Comparison of ENCODE assay signal across 8 mouse cellular contexts in genomic region chr6:143219347-143219746, GRCm38 (mm10). TPM values are rescaled to one million over a fixed set of nuclear protein-coding genes. Genes with fewer than 3 reads are reported as not detected.
A peak's percentile ranks its signal among the peaks of the same experiment; 100 is the strongest.
DNase-seq lines count a peak whose midpoint lies in the region; ATAC-seq and TF ChIP-seq lines count a peak whose summit lies in the region.

No protein-coding gene starts in this region.

- H3K9ac ChIP-seq in ES-E14 (ENCODE audit: insufficient read depth, low read depth, low read length, poor library complexity, severe bottlenecking): no peak overlapping the region
- no peak overlapping the region for H3K9ac ChIP-seq in kidney, postnatal 0 days (ENCODE audit: low read depth, low read length)
- H3K9ac ChIP-seq in liver, embryonic 14.5 days (replicated peaks): no peak overlapping the region
- H3K9ac ChIP-seq in neural tube, embryonic 14.5 days (replicated peaks; ENCODE audit: low read depth, low read length): no peak overlapping the region

- no peak overlapping the region for H3K27ac ChIP-seq in ES-E14 (ENCODE audit: insufficient read depth, low read depth, low read length, poor library complexity, severe bottlenecking)
- no peak overlapping the region for H3K27ac ChIP-seq in kidney, postnatal 0 days
- H3K27ac ChIP-seq in liver, embryonic 14.5 days: no peak overlapping the region
- no peak overlapping the region for H3K27ac ChIP-seq in neural tube, embryonic 14.5 days (ENCODE audit: low read depth, low read length)

- H3K4me2 ChIP-seq in kidney, postnatal 0 days (ENCODE audit: low read length): no peak overlapping the region
- H3K4me2 ChIP-seq in liver, embryonic 14.5 days (ENCODE audit: low read depth): no peak overlapping the region
- no peak overlapping the region for H3K4me2 ChIP-seq in neural tube, embryonic 14.5 days (ENCODE audit: low read depth, low read length)

- TF ChIP-seq CTCF in kidney, postnatal 0 days (IDR thresholded peaks at IDR 0.05; ENCODE audit: low read depth): peak; percentile 87
- TF ChIP-seq CTCF in liver, embryonic 14.5 days (IDR thresholded peaks at IDR 0.05; ENCODE audit: low read depth): peak; percentile 80

- in situ Hi-C loops in ES-E14 (cut with MboI; ENCODE audit: low sequenced_read_pairs in 2 of 2, unreplicated experiment in 2 of 2): no loop called here

- ATAC-seq in kidney, postnatal 0 days (replicated peaks; ENCODE audit: low FRiP score, low read depth): no peak
- ATAC-seq in liver, embryonic 14.5 days (ENCODE audit: insufficient read depth): no peak; the same call in 1 of the 2 replicates
- peak; percentile 69; the same call in 1 of the 2 replicates for ATAC-seq in neural tube, embryonic 14.5 days (ENCODE audit: low read depth)

- H3K4me3 ChIP-seq in ES-E14 (ENCODE audit: insufficient read depth in 1 of 2, low read depth in 1 of 2, low read length in 2 of 2, poor library complexity in 1 of 2, severe bottlenecking in 1 of 2): no peak overlapping the region
- no peak overlapping the region for H3K4me3 ChIP-seq in kidney, postnatal 0 days (replicated peaks; ENCODE audit: low read depth, low read length)
- H3K4me3 ChIP-seq in liver, embryonic 14.5 days (ENCODE audit: insufficient read depth in 1 of 2, low read depth in 2 of 2, low read length in 2 of 2): no peak overlapping the region
- no peak overlapping the region for H3K4me3 ChIP-seq in neural tube, embryonic 14.5 days (ENCODE audit: low read depth, low read length)

- H3K36me3 ChIP-seq in ES-E14 (ENCODE audit: control insufficient read depth, insufficient read depth, low read length, poor library complexity, severe bottlenecking): no peaks in the 10 kb centered on the region
- H3K36me3 ChIP-seq in kidney, postnatal 0 days (ENCODE audit: insufficient read depth, low read length): no peaks in the 10 kb centered on the region
- no peaks in the 10 kb centered on the region for H3K36me3 ChIP-seq in liver, embryonic 14.5 days (replicated peaks; ENCODE audit: control insufficient read depth, insufficient read depth, low read depth)
- H3K36me3 ChIP-seq in neural tube, embryonic 14.5 days (ENCODE audit: control insufficient read depth, insufficient read depth, low read length): no peaks in the 10 kb centered on the region

- no peak for TF ChIP-seq EP300 in liver, embryonic 14.5 days (IDR thresholded peaks at IDR 0.05; ENCODE audit: low read depth)

- peaks cover 2% of the 10 kb centered on the region for H3K9me3 ChIP-seq in ES-E14 (ENCODE audit: control insufficient read depth, insufficient read depth, low read depth, low read length)
- H3K9me3 ChIP-seq in kidney, postnatal 0 days (replicated peaks; ENCODE audit: low read length): peaks cover 3% of the 10 kb centered on the region; the same call in 1 of the 2 replicates
- H3K9me3 ChIP-seq in liver, embryonic 14.5 days (ENCODE audit: control insufficient read depth, low read length): peaks cover 2% of the 10 kb centered on the region; the same call in 1 of the 2 replicates
- no peaks in the 10 kb centered on the region for H3K9me3 ChIP-seq in neural tube, embryonic 14.5 days (ENCODE audit: control insufficient read depth, low read length)

- DNase-seq in A20 (ENCODE audit: low read depth, low spot score) (peak; percentile 77), ES-E14 (ENCODE audit: low read depth, low spot score) (peak; percentile 82)
- peak; percentile 74 for DNase-seq in cerebellum, adult 9-10 months
- peak; percentile 55 to 90 for DNase-seq in frontal cortex, postnatal 36 days (ENCODE audit: low spot score in 2 of 2)
- peak; percentile 88 for DNase-seq in kidney, postnatal 0 days (ENCODE audit: low spot score)
- peak; percentile 22 to 34 (median 28) for DNase-seq in liver, embryonic 14.5 days (ENCODE audit: low read depth in 3 of 3, low spot score in 3 of 3)
- no peak for DNase-seq in ovary, postnatal 36 days (ENCODE audit: low spot score)

- H3K27me3 ChIP-seq in kidney, postnatal 0 days (ENCODE audit: insufficient read depth, low read length): no peaks in the 10 kb centered on the region
- no peaks in the 10 kb centered on the region for H3K27me3 ChIP-seq in liver, embryonic 14.5 days (ENCODE audit: control insufficient read depth, insufficient read depth, low read length)
- H3K27me3 ChIP-seq in neural tube, embryonic 14.5 days (ENCODE audit: control insufficient read depth, insufficient read depth, low read length): no peaks in the 10 kb centered on the region

- H3K4me1 ChIP-seq in ES-E14 (ENCODE audit: control insufficient read depth in 2 of 2, insufficient read depth in 2 of 2, low read length in 2 of 2, poor library complexity in 1 of 2): no peaks in the 10 kb centered on the region
- 0 out of 2 replicates have a peak, but pooled peaks cover 3% of the 10 kb centered on the region for H3K4me1 ChIP-seq in kidney, postnatal 0 days (replicated peaks; ENCODE audit: insufficient read depth, low read length)
- H3K4me1 ChIP-seq in liver, embryonic 14.5 days (replicated peaks; ENCODE audit: control insufficient read depth in 2 of 2, insufficient read depth in 2 of 2, low read length in 1 of 2): no peaks in the 10 kb centered on the region
- no peaks in the 10 kb centered on the region for H3K4me1 ChIP-seq in neural tube, embryonic 14.5 days (ENCODE audit: control insufficient read depth, insufficient read depth, low read length)

- WGBS in kidney, postnatal 0 days: 5% methylated on average over 5 of the region's 5 CpGs
- WGBS in liver, embryonic 14.5 days (ENCODE audit: insufficient replicate concordance): 6% methylated on average over 5 of the region's 5 CpGs
- 6% methylated on average over 5 of the region's 5 CpGs for WGBS in neural tube, embryonic 14.5 days

TF ChIP-seq in ES-E14, 5 proteins besides CTCF, POLR2A, EP300 and RAD21:
- TF ChIP-seq MAFK (IDR thresholded peaks at IDR 0.05; ENCODE audit: insufficient read depth, low read depth, low read length): no peak
- TF ChIP-seq ZC3H11A (IDR thresholded peaks at IDR 0.05; ENCODE audit: borderline replicate concordance, low read depth, low read length): peak; percentile 55
- TF ChIP-seq HCFC1 (IDR thresholded peaks at IDR 0.05; ENCODE audit: borderline replicate concordance, insufficient read depth, low read length): no peak
- 0 out of 2 replicates have a peak, but pooled peaks have one; percentile 38 for TF ChIP-seq ZNF384 (IDR thresholded peaks at IDR 0.05; ENCODE audit: low read depth, low read length)

RNA-seq across cellular contexts. Expression of gene Etnk1, which starts 52.3 kb away (rescaled TPM):
- total RNA-seq in ES-E14 (2012; rRNA removed): 75.7 and 82.5 TPM in 2 replicates
- polyA plus RNA-seq in kidney, postnatal 0 days (2015; fragmentation: Nextera tagmentation; extraction: Ambion mirVana): 35.9 and 36.6 TPM in 2 replicates
- 9.8 and 12.1 TPM in 2 replicates for polyA plus RNA-seq in liver, embryonic 14.5 days (2012; rRNA removed)
- polyA plus RNA-seq in liver, embryonic 14.5 days (2014; fragmentation: Nextera tagmentation; extraction: Ambion mirVana): 7.5 and 10.7 TPM in 2 replicates
- polyA plus RNA-seq in neural tube, embryonic 14.5 days (2014; fragmentation: Nextera tagmentation; extraction: Ambion mirVana): 64.1 and 70.7 TPM in 2 replicates
